Mouse (Mus musculus): ENCODE measurements around the gene Tnip1. TPM values are rescaled to one million over a fixed set of nuclear protein-coding genes. Genes with fewer than 3 reads are reported as not detected.
"Not testable (repeated sequence)": the region's sequence is repeated elsewhere in the genome, so short reads cannot be mapped to it uniquely, and the experiment has no call there.

Tnip1 gene
- polyA plus RNA-seq, 2 experiments from 2014 or later = 97.4 to 167 TPM

GRCm38 (mm10) chr11:54972049-54972723 is 9.5 kb upstream of the Tnip1 start:
- ATAC-seq = peak; percentile 79

DNA sequence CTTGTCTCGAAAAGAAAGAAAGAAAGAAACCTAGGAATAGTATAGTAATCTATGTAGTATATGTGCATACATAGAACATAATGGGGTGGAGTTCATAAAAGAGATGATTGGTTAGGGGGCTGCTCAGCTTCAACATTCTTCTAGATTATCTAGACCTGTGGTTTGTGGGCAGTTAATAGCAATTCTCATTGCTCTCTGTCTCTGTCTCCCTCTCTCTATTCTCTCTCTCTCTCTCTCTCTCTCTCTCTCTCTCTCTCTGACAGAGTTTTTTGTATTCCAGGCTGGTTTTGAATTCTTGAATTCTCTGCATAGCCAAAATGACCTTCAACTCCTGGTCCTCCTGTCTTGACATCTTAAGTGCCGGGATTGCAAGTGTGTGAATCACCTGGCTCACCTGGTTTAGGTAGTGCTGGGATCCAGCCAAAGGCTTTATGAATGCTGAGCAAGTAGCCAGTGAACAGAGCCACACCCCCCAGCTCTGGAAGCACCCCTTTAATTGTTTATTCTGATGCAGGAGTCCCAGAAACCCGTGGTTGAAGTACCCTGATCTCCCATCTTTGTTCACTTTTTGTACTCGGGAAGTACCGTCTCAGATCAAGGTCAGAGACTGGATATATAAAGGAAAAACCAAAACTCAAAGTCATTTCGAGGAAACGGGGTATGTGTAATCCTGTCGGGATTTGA is 8.8 kb upstream of the Tnip1 start:
- ATAC-seq = no peak

GRCm38 (mm10) chr11:54965234-54965633 is 2.5 kb upstream of the Tnip1 start:
- no peak for ATAC-seq

GRCm38 (mm10) chr11:54961921-54962320 is 796 bp downstream of the Tnip1 start:
- no peak for ATAC-seq

DNA sequence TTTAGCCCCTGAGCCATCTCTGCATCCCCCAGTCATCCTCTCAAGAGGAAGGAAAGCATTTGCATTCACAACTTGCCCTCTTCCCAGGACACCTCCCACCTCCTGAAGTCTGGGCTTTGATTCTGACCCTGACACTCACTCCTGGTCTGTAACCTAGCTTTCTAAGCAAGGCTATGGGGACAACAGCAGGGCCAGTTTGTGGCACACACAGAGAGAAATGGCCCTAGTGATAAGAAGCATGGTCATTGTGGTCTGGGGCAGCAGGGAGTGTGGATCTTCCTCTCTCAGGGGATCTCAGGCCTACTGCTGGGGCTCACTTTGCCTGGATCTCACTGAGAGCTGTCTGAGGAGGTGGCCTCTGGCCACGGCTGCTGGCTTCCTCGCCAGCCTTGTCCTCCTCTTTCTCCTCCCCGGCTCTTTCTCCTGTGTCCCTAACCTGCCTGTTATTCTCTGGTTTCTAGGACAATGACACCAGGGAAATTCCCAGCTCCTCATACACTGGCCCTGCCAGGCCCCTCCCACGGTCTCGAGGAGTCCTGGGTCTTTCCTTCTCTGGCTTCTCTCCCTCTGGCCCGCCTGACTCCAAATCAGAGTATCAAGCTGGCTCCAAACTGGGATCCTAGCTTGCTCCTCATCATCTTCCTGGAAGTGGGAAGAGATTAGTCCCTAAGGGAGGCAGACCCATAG is 1.4 kb downstream of the Tnip1 start:
- no peak for ATAC-seq

DNA sequence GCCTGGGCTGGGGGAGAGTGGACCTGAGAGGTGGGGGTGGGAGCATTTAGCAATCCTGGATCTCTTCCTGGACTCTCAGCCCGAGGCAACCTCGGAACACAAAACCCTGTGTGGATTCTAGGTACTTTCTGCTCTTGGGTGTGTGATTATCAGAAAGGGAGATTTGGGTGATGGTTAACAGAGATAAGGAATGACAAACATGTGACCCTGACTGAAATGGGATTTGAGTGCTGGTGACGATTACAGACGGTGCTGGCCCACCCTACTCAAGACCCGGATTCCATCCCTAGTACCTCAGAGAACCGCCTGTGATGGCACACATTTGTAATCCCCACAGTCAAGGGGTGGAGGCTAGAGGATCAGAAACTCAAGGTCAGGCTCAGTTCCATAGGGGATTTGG is 2.5 kb downstream of the Tnip1 start:
- ATAC-seq = no peak

- peak; percentile 31 for ATAC-seq
Measured at GRCm38 (mm10) chr11:54958571-54959073, 4.1 kb downstream of the Tnip1 start.

- ATAC-seq = not testable (repeated sequence)
Measured at GRCm38 (mm10) chr11:54957708-54958107, 5.0 kb downstream of the Tnip1 start.

DNA sequence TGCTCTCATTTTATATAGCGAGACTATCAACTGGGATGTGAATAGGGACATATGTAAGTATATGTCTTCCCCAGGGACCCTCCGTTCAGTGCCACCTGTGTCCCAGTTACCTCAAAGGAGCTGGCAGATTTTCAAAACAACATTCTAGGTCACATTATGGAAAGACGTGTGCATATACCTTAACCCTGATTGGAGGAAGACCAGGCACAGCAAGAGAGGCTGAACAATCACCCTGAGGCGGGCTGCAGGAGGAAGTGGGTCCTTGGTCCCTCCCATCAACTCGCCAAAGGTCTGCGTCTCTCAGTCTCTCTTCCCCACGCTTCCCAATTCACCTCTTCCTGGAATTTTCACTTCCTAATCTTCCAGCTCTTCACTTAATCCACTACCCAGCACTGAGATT is 5.8 kb downstream of the Tnip1 start:
- ATAC-seq = peak; percentile 31

- ATAC-seq = peak; percentile 65
Measured at GRCm38 (mm10) chr11:54955735-54956480, 6.8 kb downstream of the Tnip1 start.

DNA sequence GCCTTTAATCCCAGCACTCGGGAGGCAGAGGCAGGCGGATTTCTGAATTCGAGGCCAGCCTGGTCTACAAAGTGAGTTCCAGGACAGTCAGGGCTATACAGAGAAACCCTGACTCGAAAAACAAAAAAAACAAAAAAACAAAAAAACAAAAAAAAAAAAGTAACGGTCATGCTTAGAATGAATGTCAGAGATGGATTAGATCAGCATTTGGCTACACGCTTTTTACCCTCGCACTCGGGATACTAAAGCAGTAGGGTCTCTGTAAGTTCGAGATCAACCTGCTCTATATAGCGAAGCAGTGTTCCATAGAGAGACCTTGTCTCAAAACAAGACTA is 7.3 kb downstream of the Tnip1 start:
- not testable (repeated sequence) for ATAC-seq

DNA sequence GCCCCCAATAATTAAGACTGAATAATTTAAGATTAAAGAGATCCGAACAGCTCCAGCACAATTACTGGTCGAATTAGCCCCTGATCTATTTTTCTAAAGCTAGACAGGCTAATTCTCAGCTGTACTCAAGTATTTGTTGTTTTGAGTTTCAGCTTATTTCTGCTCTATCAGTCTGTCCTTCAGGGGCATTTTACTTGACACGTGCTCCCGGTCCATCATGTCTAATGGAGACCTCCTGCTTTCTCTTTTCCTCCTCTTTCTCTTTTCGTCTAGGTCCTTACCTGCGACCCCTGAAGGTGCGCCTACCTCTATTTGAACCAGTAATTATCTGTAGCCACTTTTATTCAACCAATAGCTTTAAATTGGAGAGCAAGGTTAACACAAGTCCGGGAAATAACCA is 8.0 kb downstream of the Tnip1 start:
- no peak for ATAC-seq

DNA sequence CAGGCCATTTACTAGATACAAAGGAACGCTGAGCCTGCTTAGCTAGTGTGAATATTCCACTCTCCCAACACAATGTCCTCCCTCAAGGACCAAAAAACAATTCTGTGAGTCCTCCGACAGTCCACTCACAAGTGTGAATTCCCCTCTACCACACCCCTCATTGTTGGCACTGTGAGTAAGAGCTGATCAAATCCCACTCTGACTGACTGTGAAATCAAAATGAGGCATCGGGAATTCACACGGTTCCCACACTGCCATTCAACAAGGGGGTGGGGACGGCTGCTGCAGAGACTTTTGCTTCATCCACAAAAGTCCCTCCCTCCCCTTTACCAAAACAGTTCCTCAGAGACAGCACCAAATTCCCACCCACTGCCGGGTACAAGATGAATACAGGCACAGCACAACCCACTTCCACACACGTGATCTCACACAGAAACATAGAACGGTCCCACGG is 8.7 kb downstream of the Tnip1 start:
- no peak for ATAC-seq

GRCm38 (mm10) chr11:54952651-54953050 is 10.1 kb downstream of the Tnip1 start:
- peak; percentile 9 for ATAC-seq

GRCm38 (mm10) chr11:54950684-54951083 is 12.0 kb downstream of the Tnip1 start:
- no peak for ATAC-seq

DNA sequence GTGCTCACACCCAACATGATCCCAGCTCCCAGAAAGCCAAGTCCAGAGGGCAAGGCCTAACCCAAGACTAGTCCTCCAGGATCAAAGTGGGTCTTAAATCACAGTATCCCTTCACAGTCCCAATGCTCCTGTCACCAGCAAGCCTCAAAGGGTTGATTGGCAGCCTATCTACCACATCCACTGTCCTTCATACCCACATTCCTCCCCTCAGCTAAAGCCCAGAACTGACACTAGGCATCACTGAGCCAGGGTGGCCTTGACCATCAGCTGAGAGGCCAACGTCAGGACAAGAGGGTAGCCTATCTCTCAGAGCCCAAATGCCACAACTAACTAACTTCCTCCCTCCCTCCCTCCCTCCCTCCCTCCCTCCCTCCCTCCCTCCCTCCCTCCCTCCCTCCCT is 13.0 kb downstream of the Tnip1 start:
- no peak for ATAC-seq

DNA sequence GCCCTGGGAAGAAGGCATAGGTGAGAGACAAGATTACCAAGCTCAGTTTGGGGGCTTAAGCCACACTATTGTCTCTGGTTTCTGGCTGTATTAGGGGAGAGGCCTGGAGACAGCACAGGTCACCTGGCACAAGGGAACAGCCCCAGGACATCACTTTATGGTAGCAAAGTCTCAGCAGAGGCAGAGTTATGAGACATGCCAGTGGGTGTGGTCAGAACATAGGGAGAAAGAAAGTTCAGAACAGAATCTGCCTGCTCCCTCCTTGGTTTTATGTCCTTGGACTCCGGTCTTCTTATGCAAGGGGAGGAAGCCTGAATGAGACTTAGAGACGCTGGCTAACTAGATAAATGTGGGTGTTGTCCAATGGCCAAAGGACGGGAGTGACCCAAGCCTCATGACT is 18.0 kb downstream of the Tnip1 start:
- ATAC-seq = no peak

- no peak for ATAC-seq
Measured at GRCm38 (mm10) chr11:54940056-54940455, 22.7 kb downstream of the Tnip1 start.

DNA sequence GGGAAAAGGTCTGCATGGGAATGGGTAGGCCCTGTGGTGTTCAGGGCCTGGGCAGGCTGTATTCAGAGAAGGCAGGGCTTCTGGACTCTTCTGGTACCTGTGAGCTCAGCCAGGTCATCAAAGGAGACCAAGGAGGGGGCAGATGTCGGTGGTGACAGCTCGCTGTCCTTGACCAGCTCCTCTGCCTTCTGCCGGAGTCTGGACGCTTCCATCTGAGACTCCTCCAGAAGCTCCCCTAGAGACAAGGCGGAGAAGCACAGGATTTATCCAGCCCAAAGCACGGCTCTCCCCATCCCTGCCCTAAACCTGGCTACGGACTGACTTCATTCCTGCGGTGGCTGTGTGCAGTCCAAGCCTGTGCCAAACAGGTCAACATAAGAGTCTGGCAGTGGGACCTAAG is 23.2 kb downstream of the Tnip1 start:
- ATAC-seq = no peak

DNA sequence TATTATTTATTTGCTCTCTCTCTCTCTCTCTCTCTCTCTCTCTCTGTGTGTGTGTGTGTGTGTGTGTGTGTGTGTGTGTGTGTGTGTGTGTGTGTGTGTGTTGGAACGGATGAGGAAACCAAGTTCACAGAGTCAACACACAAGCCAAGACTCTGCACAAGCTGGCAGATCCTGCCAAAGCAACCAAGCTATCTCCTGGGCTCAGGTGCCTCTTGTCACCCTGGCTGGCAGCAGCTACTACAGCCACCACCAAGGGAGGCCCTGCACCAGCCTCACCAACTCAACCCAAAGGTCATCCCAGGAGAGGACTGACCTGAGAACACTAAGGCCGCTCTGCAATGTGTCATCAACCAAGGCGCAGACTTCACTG is 26.0 kb downstream of the Tnip1 start:
- peak; percentile 59 for ATAC-seq

GRCm38 (mm10) chr11:54936035-54936770 is 26.5 kb downstream of the Tnip1 start:
- peak; percentile 46 for ATAC-seq

GRCm38 (mm10) chr11:54934198-54934597 is 28.5 kb downstream of the Tnip1 start:
- ATAC-seq = no peak
